Mouse (Mus musculus): ENCODE measurements at regions not wholly inside any gene's neighbourhood (a gene's known extent, or its start where the extent isn't known, plus 50 kb on each side); places are given as distances from the start of the nearest gene placed in this dataset.

GRCm38 (mm10) chr9:92697971-92698370 lies 155.9 kb downstream of the Plod2 start:
- TF ChIP-seq CTCF (IDR thresholded peaks at IDR 0.05; ENCODE audit: borderline replicate concordance, control insufficient read depth, extremely low read depth, insufficient read depth, low read length, poor library complexity) (no peak), POLR2A (IDR thresholded peaks at IDR 0.05; ENCODE audit: control insufficient read depth, extremely low read depth, insufficient read depth, low read length, poor library complexity) (no peak)
